Mouse (Mus musculus): ENCODE data around the gene Cyp4v3.
"Not testable (repeated sequence)": the region's sequence is repeated elsewhere in the genome, so short reads cannot be mapped to it uniquely, and the experiment has no call there.

Gene Cyp4v3

DNA sequence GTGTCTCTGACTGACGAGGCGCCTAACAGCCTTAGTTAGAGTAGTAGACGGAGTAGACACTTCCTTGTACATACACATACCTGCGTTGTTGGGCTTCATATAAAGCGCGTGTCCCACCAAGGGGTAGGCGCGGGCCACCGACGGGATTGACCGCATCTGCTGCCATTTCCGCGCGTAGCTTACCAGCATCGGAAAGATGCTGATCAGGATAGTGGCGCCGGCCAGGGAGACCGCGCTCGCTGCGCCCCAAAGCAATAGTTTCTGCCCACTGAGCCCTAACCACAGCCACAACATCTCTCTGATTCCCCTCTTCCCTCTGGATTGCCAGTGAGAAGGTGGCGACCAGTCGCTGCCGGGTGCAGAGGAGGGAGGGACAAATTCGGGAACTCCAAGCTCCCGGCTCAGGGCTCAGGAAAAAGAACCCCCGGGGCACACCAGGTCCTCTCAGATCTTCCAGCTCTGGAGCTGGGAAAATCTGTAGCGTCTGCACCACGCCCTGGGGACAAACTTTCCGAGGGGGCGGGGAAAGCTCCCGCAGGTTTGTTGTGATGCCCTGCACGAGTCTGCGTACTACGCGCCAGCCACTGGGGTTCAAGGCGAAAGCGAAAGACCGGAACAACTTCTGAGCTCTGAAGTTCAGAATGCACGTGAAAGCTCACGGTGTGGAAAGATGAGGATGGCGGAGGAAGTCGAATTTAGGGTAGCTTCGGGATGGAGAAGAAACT lies at the start of gene Cyp4v3:
TSS of gene Cyp4v3 (minus strand) at position 532 of the 725 bp plus-strand sequence.
- peak; percentile 72 for DNase-seq (ENCODE audit: low spot score)

DNA sequence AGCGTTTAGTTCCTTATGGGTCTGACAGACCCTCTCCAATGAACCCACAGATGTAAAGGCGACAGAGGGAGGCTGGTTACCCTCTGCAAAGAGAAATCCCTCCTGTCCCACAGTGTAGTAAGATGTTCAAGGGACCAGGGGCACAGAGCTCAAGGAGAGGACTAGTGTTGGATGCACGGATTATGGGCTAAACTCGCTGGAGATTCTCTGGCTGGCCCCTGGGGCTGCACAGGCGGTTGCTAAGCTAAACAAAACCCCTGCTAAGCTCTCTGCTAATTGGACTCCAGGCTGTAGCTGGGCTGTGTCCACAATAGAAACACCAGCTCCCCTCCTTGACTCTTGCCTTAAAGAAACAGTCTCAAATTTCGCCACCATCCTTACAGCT lies 48.9 kb upstream of the Cyp4v3 start, which contains the start of gene Fam149a:
TSS of gene Fam149a (minus strand) at position 329 of the 385 bp plus-strand sequence.
- no peak for DNase-seq (ENCODE audit: low spot score)

DNA sequence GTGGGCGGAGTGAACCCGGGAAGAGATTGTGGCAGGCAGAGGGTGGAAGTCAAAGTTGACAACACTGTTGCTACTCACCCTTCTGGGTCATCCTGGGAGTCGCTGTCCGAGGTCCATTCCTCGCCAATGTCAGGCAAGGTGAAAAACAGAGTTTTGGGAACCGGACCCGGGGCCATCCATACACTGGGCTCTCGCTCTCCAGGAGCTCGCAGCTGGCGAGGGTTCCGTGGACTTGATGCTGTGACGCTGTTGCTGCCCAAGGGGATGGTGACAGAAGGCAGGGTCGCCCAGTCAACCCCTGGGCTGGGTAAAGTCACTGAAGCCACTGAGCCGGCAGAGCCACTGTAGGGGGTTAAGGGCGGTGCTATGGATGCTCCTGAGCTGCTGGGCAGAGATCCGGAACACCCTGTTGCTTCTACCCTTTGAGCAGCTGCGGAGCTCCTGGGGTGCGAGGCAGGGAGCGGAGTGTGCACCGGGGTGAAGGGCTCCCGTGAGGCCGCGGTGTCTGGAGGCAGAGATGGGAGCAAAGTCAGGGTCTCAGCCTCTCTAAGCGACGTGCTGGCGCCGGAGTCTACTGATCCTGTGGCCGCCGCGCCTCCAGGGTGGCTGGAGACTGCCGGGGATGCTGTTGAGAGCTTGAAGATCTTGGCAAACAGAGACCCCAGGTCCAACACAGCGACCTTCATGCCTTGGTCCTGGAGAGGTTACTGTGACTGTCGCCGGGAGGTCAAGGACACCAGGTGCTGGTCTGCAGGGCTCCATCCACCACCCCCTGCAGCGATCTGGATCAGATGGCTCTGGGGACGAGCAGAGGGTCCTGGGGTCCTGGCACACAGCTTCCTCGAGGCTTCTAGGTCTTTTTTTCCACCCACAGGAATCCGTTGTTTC lies 48.3 kb upstream of the Cyp4v3 start:
- DNase-seq (ENCODE audit: low spot score) = no peak

DNA sequence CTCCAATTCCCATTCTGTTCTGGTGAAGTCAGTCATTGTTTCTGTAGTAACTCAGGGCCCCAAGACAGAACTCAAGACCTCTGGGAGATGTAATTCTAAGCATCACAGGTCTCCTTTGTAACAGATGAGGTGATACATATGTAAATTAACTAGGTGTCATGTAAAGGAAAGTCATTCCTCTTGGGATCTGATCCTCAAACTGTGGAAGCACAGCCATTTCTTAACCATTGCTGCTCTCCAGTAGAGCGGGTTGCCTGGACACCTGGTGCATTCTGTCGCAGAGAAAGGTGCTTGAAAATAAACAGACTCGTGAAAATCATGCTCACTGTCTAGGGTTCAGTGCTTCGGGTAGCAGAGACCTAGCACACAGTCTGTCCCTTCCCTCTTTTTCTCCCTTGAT lies 47.6 kb upstream of the Cyp4v3 start:
- no peak for DNase-seq (ENCODE audit: low spot score)

DNA sequence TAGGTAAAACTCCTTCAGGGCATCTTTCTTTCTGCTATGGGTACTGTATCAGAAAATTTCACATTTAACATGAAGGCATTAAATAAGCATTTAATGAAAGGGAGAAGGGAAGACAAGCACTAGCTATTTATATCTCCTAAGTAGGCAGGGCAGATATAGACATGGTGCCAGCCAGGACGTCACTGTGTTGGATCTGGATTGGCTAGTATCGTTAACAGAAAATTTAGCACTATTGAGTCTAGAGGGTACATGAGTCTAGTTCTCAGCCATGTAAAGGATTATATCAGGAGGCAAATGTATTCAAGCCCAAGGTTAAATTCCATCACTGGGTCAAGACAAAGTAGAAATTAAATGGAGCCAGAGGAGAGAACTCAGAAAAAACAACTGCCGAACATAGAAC lies 41.1 kb upstream of the Cyp4v3 start:
- no peak for DNase-seq (ENCODE audit: low spot score)

DNA sequence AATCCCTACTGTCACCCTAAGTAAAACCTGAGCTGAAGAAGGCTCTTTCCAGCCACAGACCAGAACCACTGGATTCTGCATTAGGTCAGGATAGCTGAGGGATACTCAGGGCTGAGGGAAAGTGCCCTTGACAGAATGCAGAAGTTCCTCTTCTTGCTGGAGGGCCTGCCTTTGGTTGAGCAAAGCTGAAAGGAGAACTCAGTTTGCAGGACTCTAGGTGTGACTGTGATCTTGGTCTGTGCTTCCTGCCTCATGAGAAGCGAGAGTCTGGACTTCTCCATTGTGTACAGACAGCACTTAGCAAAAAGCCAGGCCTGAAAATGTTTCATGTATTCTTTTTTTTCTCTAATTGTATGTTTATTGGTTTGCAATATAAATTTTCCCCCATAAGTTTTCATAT lies 34.1 kb upstream of the Cyp4v3 start:
- DNase-seq (ENCODE audit: low spot score) = no peak

DNA sequence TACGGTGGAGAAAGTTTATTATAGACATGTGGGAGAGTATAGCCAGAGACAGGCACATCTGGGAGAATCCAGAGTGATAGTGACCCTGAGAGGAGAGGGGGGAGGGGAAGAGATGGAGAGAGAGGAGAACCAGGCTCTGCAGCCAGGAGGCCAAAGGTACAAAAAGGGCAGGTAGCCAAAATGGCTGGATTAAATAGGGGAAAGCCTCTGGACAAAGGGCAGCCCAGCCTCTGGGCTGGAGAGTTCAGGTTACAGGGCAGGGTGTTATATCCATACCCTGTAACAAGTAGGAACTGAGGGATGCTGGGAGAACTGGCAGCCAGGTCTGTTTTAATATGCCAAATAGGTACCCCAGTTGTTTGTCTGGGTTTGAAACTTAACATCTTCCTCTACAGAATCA lies 30.2 kb upstream of the Cyp4v3 start:
- DNase-seq (ENCODE audit: low spot score) = no peak

DNA sequence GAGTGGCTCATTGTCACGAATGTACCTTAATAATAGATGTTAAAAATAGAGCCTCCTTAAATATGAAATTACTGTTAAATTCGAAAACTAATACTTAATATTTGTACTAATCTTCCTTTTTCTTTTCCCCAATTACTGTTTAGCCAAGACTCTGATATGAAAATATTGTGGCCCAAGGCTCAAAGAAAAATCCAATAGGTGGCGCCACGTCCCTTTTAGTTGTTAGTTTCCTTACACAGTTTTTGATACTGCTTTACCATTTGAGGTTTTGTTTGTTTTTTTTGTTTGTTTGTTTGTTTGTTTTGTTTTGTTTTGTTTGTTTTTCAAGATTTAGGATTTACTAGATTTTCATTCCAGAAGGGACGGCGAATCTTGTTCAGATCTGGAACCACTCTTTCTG lies 29.3 kb upstream of the Cyp4v3 start:
- peak; percentile 30 for DNase-seq (ENCODE audit: low spot score)

DNA sequence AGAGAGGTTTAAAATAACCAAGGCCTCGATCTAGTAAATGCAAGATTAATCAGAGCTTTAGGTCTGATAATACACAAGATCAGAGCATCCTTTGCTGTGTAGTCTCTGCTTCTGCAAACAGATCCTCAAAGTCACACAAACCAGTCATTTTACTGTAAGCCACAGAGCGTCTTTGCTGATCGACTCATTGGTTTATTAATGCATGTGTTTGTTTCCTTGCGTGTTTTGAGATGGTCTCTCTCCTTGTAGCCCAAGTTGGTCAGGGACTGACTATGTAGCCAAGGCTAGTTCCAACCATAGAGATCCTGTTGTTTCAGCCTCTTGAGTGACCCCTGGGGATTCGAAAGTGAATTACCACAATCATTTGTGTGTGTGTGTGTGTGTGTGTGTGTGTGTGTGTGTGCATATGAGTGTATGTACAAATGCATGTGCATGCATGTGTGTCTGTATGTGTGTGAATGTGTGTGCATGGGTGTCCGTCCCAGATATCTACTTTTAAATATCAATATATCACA lies 26.1 kb upstream of the Cyp4v3 start:
- DNase-seq (ENCODE audit: low spot score) = peak; percentile 13

DNA sequence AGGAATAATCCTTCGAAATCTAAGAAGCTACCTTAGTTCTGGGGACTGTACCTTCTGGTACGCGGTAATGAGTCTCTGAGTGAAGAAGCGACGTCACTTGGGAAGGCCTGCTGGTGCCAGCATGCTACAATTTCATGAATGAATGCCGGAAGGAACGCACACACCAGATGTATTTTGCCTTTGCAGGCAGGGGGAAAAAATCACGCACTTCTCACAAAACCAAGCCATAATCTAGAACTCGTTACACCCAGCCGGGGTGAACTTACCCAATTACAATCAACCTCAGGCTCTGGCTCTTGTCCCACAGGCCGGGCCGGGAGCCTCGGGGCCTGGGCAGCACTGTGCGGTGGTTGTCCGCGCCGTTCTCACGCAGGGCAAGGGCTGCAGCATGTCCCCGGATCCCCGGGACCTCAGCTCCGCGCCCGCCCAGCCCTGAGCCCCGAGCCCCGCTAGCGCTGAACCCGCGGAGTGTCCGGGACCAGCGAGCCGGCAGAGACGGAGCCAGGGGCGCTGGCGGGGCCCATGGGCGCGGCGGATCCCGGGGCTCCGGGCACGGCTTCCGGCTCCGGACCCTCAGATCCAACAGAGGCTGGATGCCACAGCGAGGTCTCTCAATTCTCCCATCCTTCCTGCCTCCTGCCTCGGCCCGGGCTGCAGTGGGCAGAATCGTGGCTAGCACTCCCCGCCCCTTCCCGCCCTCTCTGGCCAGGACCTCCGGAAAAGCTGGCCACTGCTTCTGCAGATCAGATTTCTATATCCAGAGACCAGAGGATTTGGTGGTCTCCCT lies 25.3 kb upstream of the Cyp4v3 start:
- peak; percentile 48 for DNase-seq (ENCODE audit: low spot score)

DNA sequence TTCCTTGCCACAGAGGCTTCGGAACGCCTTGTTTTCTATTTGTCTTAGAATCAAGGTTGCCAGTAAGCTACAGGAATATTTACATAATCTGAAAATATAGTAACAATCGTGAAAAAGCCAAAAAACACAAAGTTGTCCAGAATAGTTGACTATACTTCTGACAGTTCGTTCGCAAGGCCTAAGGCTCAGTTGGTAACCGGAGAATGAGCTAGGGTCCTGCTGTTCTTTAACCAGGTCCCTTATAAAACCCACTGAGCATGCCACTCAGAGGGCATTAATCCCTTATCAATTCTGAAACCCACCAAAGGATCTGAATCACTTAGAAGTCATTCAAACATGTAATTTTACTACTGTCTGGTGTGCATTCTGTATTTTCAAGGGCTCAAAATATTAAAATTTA lies 22.8 kb upstream of the Cyp4v3 start:
- DNase-seq (ENCODE audit: low spot score) = no peak

DNA sequence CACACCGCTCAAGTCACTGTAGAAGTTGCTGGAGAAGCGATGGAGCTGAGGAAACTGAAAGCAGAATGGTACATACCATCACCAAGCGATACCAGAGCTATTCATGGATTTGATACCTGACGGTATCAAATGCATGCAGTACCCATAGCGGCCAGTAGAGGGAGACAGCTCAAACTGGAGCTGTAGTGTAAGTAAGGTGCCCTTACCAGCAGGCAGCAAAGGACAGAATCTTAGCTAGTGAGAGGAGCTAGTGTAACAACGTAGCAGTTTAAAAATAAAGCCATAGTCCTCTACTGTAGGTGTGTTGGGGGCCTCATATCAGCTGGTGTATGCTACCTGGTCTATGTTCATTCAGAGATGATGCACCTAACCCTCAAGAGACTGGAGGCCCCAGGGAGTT lies 12.0 kb upstream of the Cyp4v3 start:
- DNase-seq (ENCODE audit: low spot score) = peak; percentile 70

DNA sequence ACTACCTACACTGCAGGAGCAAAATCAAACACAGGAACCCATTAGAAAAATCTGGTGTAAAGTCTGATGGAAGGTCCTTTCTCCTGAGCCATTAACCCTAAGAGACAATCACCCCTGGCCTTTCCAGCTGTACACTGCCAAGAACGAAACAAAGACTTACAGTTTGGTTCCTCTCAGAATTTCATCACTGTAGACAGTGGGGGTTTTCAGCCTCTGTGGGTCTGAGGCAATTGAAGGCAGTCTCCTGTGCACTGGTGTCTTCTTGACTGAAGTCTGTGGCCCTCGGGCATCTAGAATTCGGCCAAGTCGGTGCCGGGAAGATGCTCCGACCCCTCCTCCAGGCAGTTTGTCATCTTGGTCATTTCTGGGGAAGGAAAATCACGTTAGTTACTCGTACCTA lies 11.3 kb upstream of the Cyp4v3 start:
- no peak for DNase-seq (ENCODE audit: low spot score)

DNA sequence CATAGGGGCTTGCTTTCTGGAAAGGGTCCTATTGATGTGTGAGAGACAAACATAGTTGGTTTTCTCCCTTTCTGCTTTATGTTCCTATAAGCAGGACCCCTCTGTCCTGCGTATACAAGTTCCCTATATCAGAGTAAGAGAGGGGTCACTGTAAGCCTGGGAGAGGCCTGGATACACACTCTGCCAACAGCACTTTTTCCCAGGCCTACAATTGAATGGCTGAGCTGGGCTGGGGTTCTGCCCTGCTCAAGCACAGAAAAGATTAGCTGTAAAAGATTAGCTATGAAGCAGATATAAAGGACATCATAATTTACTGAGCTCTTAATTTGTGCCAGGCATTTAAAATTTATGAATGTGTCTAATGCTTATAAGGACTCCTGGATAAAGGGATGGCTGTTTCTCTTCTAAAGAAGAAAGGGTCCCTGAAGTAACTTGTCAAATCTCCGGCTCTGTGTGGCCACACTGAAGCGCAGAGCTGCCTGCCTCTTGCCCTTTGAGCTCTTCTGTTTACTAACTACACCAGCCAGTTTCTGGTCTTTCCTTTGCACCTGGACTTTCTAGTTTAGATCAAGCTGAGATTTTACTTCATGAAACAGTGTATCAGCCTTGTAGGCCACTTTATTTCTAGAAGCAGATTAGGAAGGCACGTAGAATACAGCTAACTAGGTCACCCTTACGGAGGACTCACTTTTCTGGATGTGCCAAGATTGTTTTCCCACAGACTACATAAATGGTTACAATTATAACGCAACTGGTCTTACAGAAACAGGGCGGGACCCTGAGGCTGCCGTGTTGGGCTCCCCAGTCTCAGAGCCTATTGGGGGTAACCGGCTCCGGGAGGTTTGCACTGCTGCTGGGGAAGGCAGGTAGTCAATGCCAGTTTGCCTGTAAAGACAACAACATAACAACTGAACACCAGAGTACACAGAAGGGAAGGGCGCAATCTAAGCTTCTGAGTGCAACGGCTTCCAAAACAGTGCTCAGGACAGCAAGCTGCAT lies 8.9 kb upstream of the Cyp4v3 start:
- no peak for DNase-seq (ENCODE audit: low spot score)

DNA sequence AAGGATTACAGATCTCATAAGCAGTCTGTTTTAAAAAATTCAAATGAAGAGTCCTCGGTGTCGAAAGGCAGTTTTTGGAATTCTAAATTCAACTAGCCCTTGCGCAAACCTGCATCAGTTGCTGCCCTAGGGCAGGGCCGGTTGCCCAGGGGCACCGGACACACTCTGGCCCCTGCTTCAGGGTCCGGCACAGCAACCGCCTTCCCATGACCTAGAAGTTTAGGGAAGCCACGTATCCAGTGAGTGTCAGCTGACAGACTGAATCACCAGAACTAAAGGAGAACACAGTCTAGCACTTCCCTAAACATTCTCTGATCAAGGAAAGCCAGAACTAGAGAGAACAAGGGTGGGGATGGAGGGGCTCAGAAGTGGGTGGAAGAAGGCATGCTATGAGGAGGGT lies 477 bp upstream of the Cyp4v3 start:
- peak; percentile 45 for DNase-seq (ENCODE audit: low spot score)

DNA sequence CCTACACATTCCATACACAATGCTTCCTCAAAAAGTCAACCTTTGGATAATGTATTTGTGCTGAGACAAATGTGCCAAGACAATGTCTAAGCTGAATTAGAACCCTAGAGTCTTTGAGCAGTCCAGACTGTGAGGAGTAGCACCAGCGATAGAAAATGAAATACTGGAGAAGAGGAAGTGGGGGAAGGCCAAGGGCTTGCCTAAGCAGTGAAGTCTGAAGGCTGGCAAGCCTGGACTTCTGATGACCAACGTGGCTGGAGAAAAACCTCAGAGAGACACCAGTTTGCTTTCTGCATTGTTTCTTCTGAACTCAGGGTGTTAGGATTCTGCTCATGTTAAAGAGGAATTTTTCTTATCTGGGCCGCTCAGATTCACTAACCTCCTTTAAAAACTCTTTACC lies 2.2 kb downstream of the Cyp4v3 start:
- peak; percentile 20 for DNase-seq (ENCODE audit: low spot score)

DNA sequence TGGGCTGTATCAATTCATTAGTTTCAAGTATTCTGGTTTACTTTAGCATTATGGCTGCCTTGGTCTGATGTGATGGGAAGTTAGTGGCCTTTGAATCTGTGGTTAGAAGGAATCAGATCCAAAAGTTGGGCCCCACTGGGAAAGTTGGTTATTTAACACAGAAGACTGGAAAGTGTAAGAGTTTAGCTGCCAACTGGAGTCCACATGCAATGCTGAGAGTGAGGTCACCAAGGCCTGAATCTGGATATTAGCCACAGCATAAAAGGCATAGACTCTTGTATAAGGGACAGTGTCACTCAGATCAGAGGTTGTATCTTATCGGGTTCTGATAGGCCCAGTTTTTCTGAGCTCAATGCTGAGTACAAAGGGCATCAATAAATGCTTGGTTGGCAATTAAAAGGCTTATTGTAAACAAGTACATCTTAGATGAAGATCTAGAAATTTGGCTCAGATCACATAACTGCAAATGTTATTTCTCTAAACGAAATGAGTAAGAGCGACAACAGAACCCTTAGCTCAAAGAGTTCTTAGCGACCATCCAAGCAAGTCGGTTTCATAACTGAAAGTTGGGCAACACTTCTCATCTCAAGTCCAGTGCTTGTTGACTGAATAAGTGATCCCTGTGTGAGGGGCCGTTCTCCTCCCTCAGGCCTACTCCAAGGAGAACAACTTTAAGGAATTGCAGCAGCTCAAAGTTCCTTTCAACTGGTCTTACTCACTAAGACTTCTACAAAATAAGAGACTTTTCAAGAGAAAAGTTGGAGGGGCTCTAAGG lies 3.6 kb downstream of the Cyp4v3 start:
- peak; percentile 87 for DNase-seq (ENCODE audit: low spot score)

DNA sequence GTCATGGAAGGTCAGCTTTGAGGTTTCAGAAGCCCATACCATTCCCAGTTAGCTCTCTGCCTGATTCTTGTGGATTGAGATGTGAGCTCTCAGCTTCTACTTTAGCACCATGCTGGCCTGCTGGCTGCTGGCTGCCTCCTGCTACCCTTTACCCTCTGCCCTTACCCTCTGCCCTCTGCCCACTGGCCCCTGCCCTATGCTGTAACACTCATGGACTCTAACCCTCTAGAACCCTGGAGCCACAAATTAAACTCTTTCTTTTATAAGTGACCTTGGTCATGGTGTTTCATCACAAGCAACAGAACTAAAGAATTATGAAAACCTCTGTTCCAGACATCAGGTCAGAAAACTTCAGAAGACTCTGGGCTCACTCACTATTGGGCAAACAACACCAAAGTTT lies 5.9 kb downstream of the Cyp4v3 start:
- DNase-seq (ENCODE audit: low spot score) = not testable (repeated sequence)

DNA sequence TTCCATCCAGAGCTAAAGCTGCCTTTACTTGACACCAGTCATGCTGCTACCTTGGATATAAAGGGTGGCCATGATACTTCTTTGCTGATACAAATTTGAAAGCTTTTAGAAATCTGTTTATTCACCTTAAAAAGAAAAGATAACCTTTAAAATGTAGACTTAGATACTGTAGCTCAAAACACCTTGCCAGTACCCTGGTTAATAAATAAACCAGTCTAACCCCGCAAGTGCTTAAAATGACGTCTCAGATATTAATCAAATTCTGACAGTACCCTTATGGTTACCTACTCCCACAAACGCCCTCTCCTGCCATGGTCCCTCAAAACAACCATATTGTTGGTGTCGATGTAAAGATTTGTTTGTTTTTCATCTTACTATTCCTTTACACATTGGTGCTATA lies 8.9 kb downstream of the Cyp4v3 start:
- DNase-seq (ENCODE audit: low spot score) = no peak

DNA sequence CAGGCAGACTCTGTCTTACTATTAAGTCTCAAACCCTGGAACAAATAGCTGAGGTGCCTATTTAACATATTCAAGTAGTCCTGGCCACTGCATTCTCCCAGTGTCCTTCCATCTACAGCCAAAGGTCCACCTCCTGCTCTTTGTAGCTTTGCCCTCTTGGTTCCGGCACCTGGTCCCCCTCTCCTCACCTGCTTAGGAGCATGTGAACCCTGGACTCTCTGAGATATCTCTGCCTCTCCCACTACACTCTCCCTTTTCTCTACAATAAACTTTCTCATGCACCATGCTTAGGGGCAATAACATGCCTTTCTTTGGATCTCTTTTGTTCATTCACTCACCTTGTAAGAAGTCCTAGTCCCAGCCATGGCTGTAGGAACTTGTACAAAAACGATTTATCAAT lies 11.7 kb downstream of the Cyp4v3 start:
- no peak for DNase-seq (ENCODE audit: low spot score)
